Mouse (Mus musculus): ENCODE results near the gene Ccdc103.

The Ccdc103 gene

GRCm38 (mm10) chr11:102880585-102881313 lies at the start of gene Ccdc103, which contains the start of gene Eftud2:
TSS of gene Ccdc103 (plus strand) at chr11:102881204.
TSS of gene Eftud2 (minus strand) at chr11:102880985.
- DNase-seq (ENCODE audit: low spot score in 2 of 2): peak; percentile 97 to 98

- no peak for DNase-seq (ENCODE audit: low spot score in 2 of 2)
Measured at GRCm38 (mm10) chr11:102832700-102833297, 48.2 kb upstream of the Ccdc103 start.

GRCm38 (mm10) chr11:102834219-102834618 lies 46.8 kb upstream of the Ccdc103 start:
- no peak for DNase-seq (ENCODE audit: low spot score in 2 of 2)

- no peak for DNase-seq (ENCODE audit: low spot score in 2 of 2)
Measured at GRCm38 (mm10) chr11:102835549-102835948, 45.5 kb upstream of the Ccdc103 start, which contains the start of gene Higd1b. TSS of gene Higd1b (plus strand) at chr11:102835849.

GRCm38 (mm10) chr11:102836146-102836545 lies 44.9 kb upstream of the Ccdc103 start:
- no peak for DNase-seq (ENCODE audit: low spot score in 2 of 2)

- DNase-seq (ENCODE audit: low spot score in 2 of 2): no peak
Measured at GRCm38 (mm10) chr11:102837385-102837784, 43.6 kb upstream of the Ccdc103 start.

GRCm38 (mm10) chr11:102838126-102838525 lies 42.9 kb upstream of the Ccdc103 start:
- DNase-seq (ENCODE audit: low spot score in 2 of 2): no peak

GRCm38 (mm10) chr11:102838616-102839150 lies 42.3 kb upstream of the Ccdc103 start:
- DNase-seq (ENCODE audit: low spot score in 2 of 2): no peak

GRCm38 (mm10) chr11:102845926-102846325 lies 35.1 kb upstream of the Ccdc103 start:
- no peak for DNase-seq (ENCODE audit: low spot score in 2 of 2)

GRCm38 (mm10) chr11:102851883-102852282 lies 29.1 kb upstream of the Ccdc103 start:
- peak; percentile 23 to 74 for DNase-seq (ENCODE audit: low spot score in 2 of 2)

- DNase-seq (ENCODE audit: low spot score in 2 of 2): no peak
Measured at GRCm38 (mm10) chr11:102853760-102854159, 27.2 kb upstream of the Ccdc103 start.

GRCm38 (mm10) chr11:102855941-102856340 lies 25.1 kb upstream of the Ccdc103 start:
- DNase-seq (ENCODE audit: low spot score in 2 of 2): no peak

- DNase-seq (ENCODE audit: low spot score in 2 of 2): no peak
Measured at GRCm38 (mm10) chr11:102858951-102859350, 22.1 kb upstream of the Ccdc103 start.

GRCm38 (mm10) chr11:102859933-102860332 lies 21.1 kb upstream of the Ccdc103 start:
- no peak for DNase-seq (ENCODE audit: low spot score in 2 of 2)

- DNase-seq (ENCODE audit: low spot score in 2 of 2): peak in 1 of 2 experiments; percentile 72
Measured at GRCm38 (mm10) chr11:102864272-102864671, 16.7 kb upstream of the Ccdc103 start.

- DNase-seq (ENCODE audit: low spot score in 2 of 2): no peak
Measured at GRCm38 (mm10) chr11:102874801-102875334, 6.1 kb upstream of the Ccdc103 start.

GRCm38 (mm10) chr11:102879558-102879957 lies 1.4 kb upstream of the Ccdc103 start:
- no peak for DNase-seq (ENCODE audit: low spot score in 2 of 2)

- no peak for DNase-seq (ENCODE audit: low spot score in 2 of 2)
Measured at GRCm38 (mm10) chr11:102881314-102882198, 552 bp downstream of the Ccdc103 start.

- no peak for DNase-seq (ENCODE audit: low spot score in 2 of 2)
Measured at GRCm38 (mm10) chr11:102884616-102885219, 3.7 kb downstream of the Ccdc103 start, which contains the start of gene Fam187a. TSS of gene Fam187a (plus strand) at chr11:102885169.

GRCm38 (mm10) chr11:102887433-102887832 lies 6.4 kb downstream of the Ccdc103 start:
- no peak for DNase-seq (ENCODE audit: low spot score in 2 of 2)

- DNase-seq (ENCODE audit: low spot score in 2 of 2): no peak
Measured at GRCm38 (mm10) chr11:102888135-102888534, 7.1 kb downstream of the Ccdc103 start.
